Mouse (Mus musculus) heart, postnatal 0 days (tissue): ENCODE measurements around the gene Dqx1. TPM values are rescaled to one million over a fixed set of nuclear protein-coding genes. Genes with fewer than 3 reads are reported as not detected.

Experiments
- ATAC-seq: fragments of 200-750 bp; cut with Nextera tagmentation; 2 replicates; pipeline ENCODE4 v1.8.0; 2017; ENCODE audit warnings: low read depth, moderate number of reproducible peaks, moderate library complexity; ENCODE audit not compliant: insufficient read depth
- DNase-seq: peaks from one replicate; pipeline ENCODE4 v3.0.0-alpha.2; 2016; ENCODE audit warnings: low spot score
- H3K27ac ChIP-seq: fragments of 300-500 bp; sonication (generic); 2 replicates; pipeline ENCODE4 v1.5.1; 2014; ENCODE audit warnings: low read depth, mild to moderate bottlenecking
- H3K27me3 ChIP-seq: fragments of 300-500 bp; sonication (generic); 2 replicates; pipeline ENCODE4 v1.6.1; 2014; ENCODE audit warnings: low read length, mixed read lengths; ENCODE audit not compliant: control insufficient read depth, insufficient read depth
- H3K36me3 ChIP-seq: fragments of 300-500 bp; sonication (generic); replicated peaks from 2 replicates; pipeline ENCODE4 v1.6.1; 2014; ENCODE audit warnings: low read length, mixed read lengths; ENCODE audit not compliant: control insufficient read depth, insufficient read depth
- H3K4me1 ChIP-seq: fragments of 300-500 bp; sonication (generic); 2 replicates; pipeline ENCODE4 v1.6.1; 2014; ENCODE audit warnings: antibody characterized with exemption; ENCODE audit not compliant: control insufficient read depth, insufficient read depth
- H3K4me2 ChIP-seq: fragments of 300-500 bp; sonication (generic); 2 replicates; pipeline ENCODE4 v1.6.1; 2014; ENCODE audit warnings: low read depth, mild to moderate bottlenecking, low read length, moderate library complexity
- H3K4me3 ChIP-seq: fragments of 300-500 bp; sonication (generic); 2 replicates; pipeline ENCODE4 v1.5.1; 2014; ENCODE audit warnings: low read depth, low read length
- H3K9ac ChIP-seq: fragments of 300-500 bp; sonication (generic); replicated peaks from 2 replicates; pipeline ENCODE4 v1.6.1; 2014; ENCODE audit warnings: low read depth, low read length, mixed read lengths
- H3K9me3 ChIP-seq: fragments of 300-500 bp; sonication (generic); replicated peaks from 2 replicates; pipeline ENCODE4 v1.6.1; 2016; ENCODE audit warnings: low read length; ENCODE audit not compliant: control insufficient read depth
- CTCF ChIP-seq: IDR thresholded peaks from 2 replicates; pipeline ENCODE4 v1.5.1; 2016; ENCODE audit warnings: antibody characterized with exemption, control low read depth, low read depth
- EP300 ChIP-seq: IDR thresholded peaks from 2 replicates; pipeline ENCODE4 v1.6.1; 2016; ENCODE audit warnings: antibody characterized with exemption, low read depth
- WGBS: fragments of 180-500 bp; shearing (Covaris S2); extraction: QIAGEN DNeasy Blood & Tissue Kit; methylation state at CpG from one replicate; pipeline ENCODE4 v1.1.7; 2014; 5-methylcytosine and 5-hydroxymethylcytosine counted together
- polyA plus RNA-seq: library from polyadenylated mRNA; unstranded; fragments of >200 nt; fragmentation: Nextera tagmentation; extraction: Ambion mirVana; gene quantifications from 2 replicates; pipeline ENCODE4 v1.2.1, GENCODE M21; 2015
- total RNA-seq: library from RNA; depleted of rRNA; stranded (reverse); fragments of >200 nt; gene quantifications from 2 replicates; pipeline ENCODE4 v1.2.3, GENCODE M21; 2014; ENCODE audit warnings: low replicate concordance

Dqx1 gene
- total and polyA plus RNA-seq, 2 experiments from 2014 or later, result 0.08 TPM; not detected in 1

GRCm38 (mm10) chr6:83068221-83068620 is 10.6 kb downstream of the Dqx1 start:
- WGBS, result 12% methylated on average over 8 of the region's 8 CpGs
- peaks cover 3% of the 10 kb centered on the region; the same call in 1 of the 2 replicates for H3K4me1 ChIP-seq
- no peak overlapping the region for H3K27ac ChIP-seq
- H3K9ac ChIP-seq, result no peak overlapping the region
- peak overlapping the region; percentile 35 for H3K4me3 ChIP-seq
- DNase-seq (no peak), ATAC-seq (no peak)
- H3K4me2 ChIP-seq, result peak overlapping the region; percentile 41; the same call in 1 of the 2 replicates
- no peaks in the 10 kb centered on the region for H3K9me3 ChIP-seq
- peaks cover 98% of the 10 kb centered on the region for H3K27me3 ChIP-seq
- TF ChIP-seq EP300, result no peak
- TF ChIP-seq CTCF, result no peak
- no peaks in the 10 kb centered on the region for H3K36me3 ChIP-seq

- no peak for DNase-seq
- Histone ChIP-seq H3K9me3 (no peaks in the 10 kb centered on the region), H3K4me3 (peak overlapping the region; percentile 35), H3K36me3 (no peaks in the 10 kb centered on the region), H3K4me1 (peaks cover 3% of the 10 kb centered on the region; the same call in 1 of the 2 replicates), H3K9ac (no peak overlapping the region), H3K27ac (no peak overlapping the region), H3K4me2 (peak overlapping the region; percentile 41), H3K27me3 (peaks cover 97% of the 10 kb centered on the region)
- 2% methylated on average over 56 of the region's 81 CpGs for whole genome bisulfite sequencing
- no peak for TF ChIP-seq EP300
- TF ChIP-seq CTCF, result no peak
- no peak for ATAC-seq
These were observed 11.3 kb downstream of the Dqx1 start for GRCm38 (mm10) chr6:83068706-83069487.

GRCm38 (mm10) chr6:83069488-83070246 is 12.0 kb downstream of the Dqx1 start:
- no peak overlapping the region for H3K27ac ChIP-seq
- H3K4me1 ChIP-seq, result peaks cover 3% of the 10 kb centered on the region; the same call in 1 of the 2 replicates
- peak overlapping the region; percentile 13; the same call in 1 of the 2 replicates for H3K4me2 ChIP-seq
- H3K9me3 ChIP-seq, result no peaks in the 10 kb centered on the region
- peak overlapping the region; percentile 35 for H3K4me3 ChIP-seq
- H3K9ac ChIP-seq, result no peak overlapping the region
- DNase-seq, result no peak
- 2% methylated on average over 68 of the region's 69 CpGs for WGBS
- H3K27me3 ChIP-seq, result peaks cover 97% of the 10 kb centered on the region
- no peaks in the 10 kb centered on the region for H3K36me3 ChIP-seq
- ATAC-seq, result no peak
- TF ChIP-seq EP300, result no peak
- TF ChIP-seq CTCF, result no peak

GRCm38 (mm10) chr6:83070247-83070310 is 12.4 kb downstream of the Dqx1 start, which contains the start of gene Tlx2:
Gene Tlx2, minus strand, starts transcription at chr6:83070293.
- Histone ChIP-seq H3K9ac (no peak within 1 kb of the TSS), H3K27me3 (peaks cover 97% of the 10 kb centered on the region), H3K4me1 (peaks cover 3% of the 10 kb centered on the region; the same call in 1 of the 2 replicates), H3K36me3 (no peaks in the 10 kb centered on the region), H3K4me2 (peak within 1 kb of the TSS; percentile 41; the same call in 1 of the 2 replicates), H3K27ac (no peak within 1 kb of the TSS), H3K4me3 (peak within 1 kb of the TSS; percentile 35), H3K9me3 (no peaks in the 10 kb centered on the region)
- DNase-seq (no peak), ATAC-seq (no peak)
- WGBS, result 1% methylated on average over 10 of the region's 10 CpGs
- TF ChIP-seq CTCF (no peak), EP300 (no peak)

GRCm38 (mm10) chr6:83070311-83071219 is 12.9 kb downstream of the Dqx1 start:
- TF ChIP-seq CTCF, result no peak
- H3K4me3 ChIP-seq, result peak overlapping the region; percentile 35
- H3K4me2 ChIP-seq, result no peak overlapping the region
- WGBS, result 2% methylated on average over 49 of the region's 58 CpGs
- DNase-seq (no peak), ATAC-seq (no peak)
- H3K27ac ChIP-seq, result no peak overlapping the region
- H3K4me1 ChIP-seq, result peaks cover 3% of the 10 kb centered on the region; the same call in 1 of the 2 replicates
- no peak overlapping the region for H3K9ac ChIP-seq
- no peaks in the 10 kb centered on the region for H3K36me3 ChIP-seq
- H3K9me3 ChIP-seq, result no peaks in the 10 kb centered on the region
- H3K27me3 ChIP-seq, result peaks cover 97% of the 10 kb centered on the region
